Mouse (Mus musculus) midbrain, embryonic 11.5 days (tissue): ENCODE measurements at regions not wholly inside any gene's neighbourhood (a gene's known extent, or its start where the extent isn't known, plus 50 kb on each side); places are given as distances from the start of the nearest gene placed in this dataset.

Experiments
- ATAC-seq: fragments of 200-750 bp; cut with Nextera tagmentation; 2 replicates; pipeline ENCODE4 v1.8.0; 2017; ENCODE audit warnings: moderate TSS enrichment, moderate library complexity; ENCODE audit not compliant: low FRiP score
- DNase-seq: peaks from one replicate; pipeline ENCODE4 v3.0.0; 2015; ENCODE audit warnings: low spot score; ENCODE audit errors: missing footprints
- H3K27ac ChIP-seq: fragments of 300-500 bp; sonication (generic); 2 replicates; pipeline ENCODE4 v1.5.1; 2014; ENCODE audit warnings: low read depth, low read length
- H3K27me3 ChIP-seq: fragments of 300-500 bp; sonication (generic); 2 replicates; pipeline ENCODE4 v1.6.1; 2014; ENCODE audit warnings: mild to moderate bottlenecking, low read length, moderate library complexity, mixed read lengths; ENCODE audit not compliant: control insufficient read depth, insufficient read depth
- H3K36me3 ChIP-seq: fragments of 300-500 bp; sonication (generic); 2 replicates; pipeline ENCODE4 v1.6.1; 2014; ENCODE audit warnings: mild to moderate bottlenecking, low read length, moderate library complexity, mixed read lengths; ENCODE audit not compliant: control insufficient read depth, insufficient read depth
- H3K4me1 ChIP-seq: fragments of 300-500 bp; sonication (generic); 2 replicates; pipeline ENCODE4 v1.6.1; 2014; ENCODE audit warnings: low read length; ENCODE audit not compliant: control insufficient read depth, insufficient read depth
- H3K4me2 ChIP-seq: fragments of 300-500 bp; sonication (generic); 2 replicates; pipeline ENCODE4 v1.6.1; 2014; ENCODE audit warnings: mild to moderate bottlenecking, moderate library complexity
- H3K4me3 ChIP-seq: fragments of 300-500 bp; sonication (generic); 2 replicates; pipeline ENCODE4 v1.5.1; 2014; ENCODE audit warnings: low read depth, low read length
- H3K9ac ChIP-seq: fragments of 300-500 bp; sonication (generic); 2 replicates; pipeline ENCODE4 v1.6.1; 2014; ENCODE audit warnings: low read length
- H3K9me3 ChIP-seq: fragments of 300-500 bp; sonication (generic); 2 replicates; pipeline ENCODE4 v1.6.1; 2016; ENCODE audit warnings: low read length; ENCODE audit not compliant: control insufficient read depth
- WGBS: fragments of 180-500 bp; shearing (Covaris S2); extraction: QIAGEN DNeasy Blood & Tissue Kit; methylation state at CpG from one replicate; pipeline ENCODE4 v1.1.7; 2014; 5-methylcytosine and 5-hydroxymethylcytosine counted together

DNA sequence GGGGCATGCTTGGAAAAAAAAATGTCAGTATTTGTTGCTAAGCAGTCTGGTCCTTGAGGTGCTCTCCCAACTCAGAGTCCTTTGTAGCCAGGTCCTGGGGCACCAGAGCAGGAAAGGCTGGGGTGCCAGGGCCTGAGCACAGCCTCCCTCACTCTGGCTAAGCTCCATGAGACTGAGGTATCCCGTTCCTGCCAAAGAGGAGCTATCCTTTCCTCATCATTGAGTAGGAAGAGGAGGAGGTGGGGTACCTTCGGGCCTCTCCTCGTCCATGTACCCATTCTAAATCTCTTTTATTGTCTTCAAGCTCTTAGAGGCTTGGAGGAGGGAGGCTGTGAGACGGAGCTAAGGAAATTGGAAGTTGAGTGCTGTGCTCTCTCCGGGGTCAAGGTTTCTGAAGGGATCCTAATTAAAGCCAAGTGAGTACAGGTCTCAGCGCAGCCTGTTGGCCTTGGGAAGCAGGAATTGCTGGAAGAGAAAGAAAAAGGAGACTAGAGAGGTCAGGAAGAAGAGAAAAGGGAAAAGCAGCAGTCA is 435.6 kb upstream of the Zmiz1 start:
- Histone ChIP-seq H3K27me3 (no peaks in the 10 kb centered on the region), H3K9ac (no peak overlapping the region), H3K9me3 (no peaks in the 10 kb centered on the region), H3K4me2 (no peak overlapping the region), H3K36me3 (no peaks in the 10 kb centered on the region), H3K4me3 (no peak overlapping the region), H3K27ac (no peak overlapping the region), H3K4me1 (no peaks in the 10 kb centered on the region)
- DNase-seq (no peak), ATAC-seq (no peak)
- 56% methylated on average over 6 of the region's 6 CpGs for WGBS

- no peak overlapping the region for H3K27ac ChIP-seq
These were observed 433.9 kb upstream of the Zmiz1 start for GRCm38 (mm10) chr14:25025074-25025473.

DNA sequence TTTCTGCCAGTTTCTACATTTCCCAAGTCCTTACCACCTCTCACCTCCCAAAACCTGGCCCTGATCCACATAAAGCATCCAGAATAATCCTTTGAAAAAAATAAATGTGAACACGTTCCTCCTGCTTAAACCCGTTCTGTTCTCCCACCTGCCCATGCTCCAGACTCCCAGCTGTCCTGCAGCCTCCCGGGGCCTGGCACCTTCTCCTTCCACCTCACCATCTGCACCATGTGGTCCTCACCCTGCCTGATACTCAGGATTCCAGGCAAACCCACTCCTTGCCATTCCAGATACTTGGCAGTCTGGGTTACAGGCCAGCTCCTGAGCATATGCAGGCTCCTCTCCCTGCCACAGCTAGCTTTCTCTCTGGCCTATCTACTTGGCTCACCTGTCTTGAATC is 431.9 kb upstream of the Zmiz1 start:
- H3K4me1 ChIP-seq, result no peaks in the 10 kb centered on the region
- no peaks in the 10 kb centered on the region for H3K27me3 ChIP-seq
- H3K4me3 ChIP-seq, result no peak overlapping the region
- ATAC-seq (no peak), DNase-seq (no peak)
- H3K9ac ChIP-seq, result no peak overlapping the region
- H3K36me3 ChIP-seq, result no peaks in the 10 kb centered on the region
- H3K9me3 ChIP-seq, result no peaks in the 10 kb centered on the region
- 90% methylated on average over 3 of the region's 3 CpGs for WGBS
- H3K4me2 ChIP-seq, result no peak overlapping the region
- H3K27ac ChIP-seq, result no peak overlapping the region

More at GRCm38 (mm10) chr14:25025074-25025473, 433.9 kb upstream of the Zmiz1 start:
- Histone ChIP-seq H3K36me3 (no peaks in the 10 kb centered on the region), H3K9me3 (no peaks in the 10 kb centered on the region), H3K9ac (no peak overlapping the region), H3K27me3 (no peaks in the 10 kb centered on the region), H3K4me2 (no peak overlapping the region), H3K4me3 (no peak overlapping the region), H3K4me1 (no peaks in the 10 kb centered on the region)
- ATAC-seq (no peak), DNase-seq (no peak)
- WGBS, result 91% methylated on average over 6 of the region's 6 CpGs

GRCm38 (mm10) chr14:25027842-25028241 is 431.1 kb upstream of the Zmiz1 start:
- Histone ChIP-seq H3K36me3 (no peaks in the 10 kb centered on the region), H3K9me3 (no peaks in the 10 kb centered on the region), H3K4me2 (no peak overlapping the region), H3K27me3 (no peaks in the 10 kb centered on the region), H3K4me3 (no peak overlapping the region), H3K9ac (no peak overlapping the region), H3K27ac (no peak overlapping the region), H3K4me1 (no peaks in the 10 kb centered on the region)
- ATAC-seq (no peak), DNase-seq (no peak)
- WGBS, result 88% methylated on average over 1 of the region's 1 CpGs

DNA sequence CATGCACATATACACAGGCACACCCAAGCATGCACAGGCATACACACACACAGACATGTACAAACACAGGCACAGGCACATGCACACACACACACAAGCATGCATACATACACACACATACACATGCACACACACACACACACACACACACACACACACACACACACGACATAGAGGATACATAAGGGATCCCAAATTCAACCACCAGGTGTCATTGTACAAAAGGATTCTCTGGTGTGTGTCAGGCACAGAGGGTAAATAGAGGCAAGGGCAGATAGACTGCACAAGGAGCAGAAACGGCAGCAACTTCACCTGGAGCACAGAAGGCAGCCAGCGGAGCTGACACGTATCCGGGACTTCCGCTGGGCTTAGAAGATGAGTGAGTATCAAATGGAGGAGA is 428.1 kb upstream of the Zmiz1 start:
- WGBS, result 81% methylated on average over 6 of the region's 6 CpGs
- ATAC-seq, result no peak

GRCm38 (mm10) chr14:25031756-25032680 is 427.0 kb upstream of the Zmiz1 start:
- no peak overlapping the region for H3K9ac ChIP-seq
- no peak overlapping the region for H3K4me3 ChIP-seq
- H3K4me1 ChIP-seq, result no peaks in the 10 kb centered on the region
- no peak overlapping the region for H3K4me2 ChIP-seq
- no peaks in the 10 kb centered on the region for H3K36me3 ChIP-seq
- 87% methylated on average over 12 of the region's 12 CpGs for WGBS
- H3K27ac ChIP-seq, result no peak overlapping the region; the same call in 1 of the 2 replicates
- DNase-seq (no peak), ATAC-seq (no peak)
- no peaks in the 10 kb centered on the region for H3K27me3 ChIP-seq
- H3K9me3 ChIP-seq, result no peaks in the 10 kb centered on the region

More for the DNA sequence above, 428.1 kb upstream of the Zmiz1 start:
- H3K9me3 ChIP-seq, result no peaks in the 10 kb centered on the region
- no peaks in the 10 kb centered on the region for H3K36me3 ChIP-seq
- DNase-seq, result no peak
- no peak overlapping the region for H3K4me2 ChIP-seq
- no peak overlapping the region for H3K27ac ChIP-seq
- no peaks in the 10 kb centered on the region for H3K4me1 ChIP-seq
- no peak overlapping the region for H3K9ac ChIP-seq
- no peaks in the 10 kb centered on the region for H3K27me3 ChIP-seq
- no peak overlapping the region for H3K4me3 ChIP-seq

GRCm38 (mm10) chr14:25032899-25033298 is 426.1 kb upstream of the Zmiz1 start:
- ATAC-seq (no peak), DNase-seq (no peak)
- Histone ChIP-seq H3K4me2 (no peak overlapping the region), H3K4me1 (no peaks in the 10 kb centered on the region), H3K27ac (no peak overlapping the region), H3K9ac (no peak overlapping the region), H3K9me3 (no peaks in the 10 kb centered on the region), H3K4me3 (no peak overlapping the region), H3K36me3 (no peaks in the 10 kb centered on the region), H3K27me3 (no peaks in the 10 kb centered on the region)
- WGBS, result 93% methylated on average over 2 of the region's 2 CpGs

GRCm38 (mm10) chr14:25042265-25042664 is 416.7 kb upstream of the Zmiz1 start:
- Histone ChIP-seq H3K4me3 (no peak overlapping the region), H3K36me3 (no peaks in the 10 kb centered on the region), H3K27me3 (no peaks in the 10 kb centered on the region), H3K9me3 (no peaks in the 10 kb centered on the region), H3K27ac (no peak overlapping the region), H3K9ac (no peak overlapping the region), H3K4me2 (no peak overlapping the region), H3K4me1 (no peaks in the 10 kb centered on the region)
- 68% methylated on average over 5 of the region's 5 CpGs for WGBS
- DNase-seq (no peak), ATAC-seq (no peak)

DNA sequence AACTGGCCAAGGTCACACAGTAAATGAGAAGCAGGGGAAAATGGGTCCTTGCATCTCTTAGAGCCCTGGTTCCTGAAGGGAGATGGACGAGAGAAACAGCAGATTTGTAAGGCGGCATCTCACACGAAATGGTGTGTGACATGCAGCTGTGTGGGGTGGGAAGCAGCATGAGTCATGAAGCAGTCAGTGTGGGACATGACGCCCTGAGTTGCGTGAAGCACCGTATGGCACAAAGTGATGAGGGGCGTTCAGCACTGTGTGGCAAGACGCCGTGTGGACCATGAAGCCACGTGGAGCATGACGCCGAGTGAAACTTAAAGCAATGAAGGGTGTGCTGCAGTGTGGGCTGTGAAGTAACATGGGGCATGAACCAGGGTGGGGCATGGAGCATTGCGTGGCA is 414.9 kb upstream of the Zmiz1 start:
- Histone ChIP-seq H3K27ac (no peak overlapping the region), H3K4me3 (no peak overlapping the region), H3K9ac (no peak overlapping the region), H3K36me3 (no peaks in the 10 kb centered on the region), H3K9me3 (no peaks in the 10 kb centered on the region), H3K27me3 (no peaks in the 10 kb centered on the region), H3K4me1 (no peaks in the 10 kb centered on the region), H3K4me2 (no peak overlapping the region)
- 96% methylated on average over 13 of the region's 13 CpGs for WGBS
- ATAC-seq (no peak), DNase-seq (no peak)
